Mouse (Mus musculus) MEL (cell line): Measurements from ENCODE around the gene Lrriq4. TPM values are rescaled to one million over a fixed set of nuclear protein-coding genes. Genes with fewer than 3 reads are reported as not detected.
A peak's percentile ranks its signal among the peaks of the same experiment; 100 is the strongest.

ENCODE experiments used
- DNase-seq: peaks from one replicate; pipeline ENCODE4 v3.0.0; 2011; ENCODE audit warnings: low read depth, low spot score
- H3K27ac ChIP-seq: 2 replicates; pipeline ENCODE4 v1.5.1; 2012; ENCODE audit warnings: low read depth, mild to moderate bottlenecking, control low read depth, low read length, moderate library complexity; ENCODE audit not compliant: control insufficient read depth
- H3K27me3 ChIP-seq, 2 experiments: fragments of 150-350 bp in 1 of 2; sonication (generic) in 1 of 2; 2 replicates each; pipeline ENCODE4 v1.6.1; 2012; ENCODE audit warnings: low read length in 2 of 2, mild to moderate bottlenecking in 2 of 2, improper control_type of control experiment in 1 of 2, moderate library complexity in 1 of 2; ENCODE audit not compliant: insufficient read depth in 2 of 2, control insufficient read depth in 1 of 2
- H3K36me3 ChIP-seq, 2 experiments: 2 replicates each; pipeline ENCODE4 v1.6.1; 2012 to 2014; ENCODE audit warnings: low read length in 2 of 2, improper control_type of control experiment in 1 of 2, inconsistent platforms in 1 of 2, mild to moderate bottlenecking in 1 of 2; ENCODE audit not compliant: insufficient read depth in 2 of 2, control insufficient read depth in 1 of 2
- H3K4me1 ChIP-seq, 2 experiments: fragments of 150-350 bp in 1 of 2; sonication (generic) in 1 of 2; 2 replicates each; pipeline ENCODE4 v1.6.1; 2012; ENCODE audit warnings: low read length in 2 of 2, improper control_type of control experiment in 1 of 2, mild to moderate bottlenecking in 1 of 2; ENCODE audit not compliant: insufficient read depth in 2 of 2, control insufficient read depth in 1 of 2
- H3K4me3 ChIP-seq, 2 experiments: fragments of 150-350 bp in 1 of 2; sonication (generic) in 1 of 2; 2 replicates each; pipeline ENCODE4 v1.5.1; 2012; ENCODE audit warnings: low read depth in 2 of 2, low read length in 2 of 2, mild to moderate bottlenecking in 2 of 2, moderate library complexity in 2 of 2, control low read depth in 1 of 2, improper control_type of control experiment in 1 of 2; ENCODE audit not compliant: control insufficient read depth in 1 of 2, insufficient read depth in 1 of 2
- H3K79me2 ChIP-seq: 2 replicates; pipeline ENCODE4 v1.6.1; 2012; ENCODE audit warnings: mild to moderate bottlenecking, low read length, moderate library complexity; ENCODE audit not compliant: control insufficient read depth, poor library complexity, insufficient read depth
- H3K9ac ChIP-seq: 2 replicates; pipeline ENCODE4 v1.6.1; 2012; ENCODE audit warnings: low read depth, mild to moderate bottlenecking, control low read depth, low read length, moderate library complexity; ENCODE audit not compliant: control insufficient read depth, poor library complexity, severe bottlenecking
- H3K9me3 ChIP-seq: fragments of 150-350 bp; sonication (generic); replicated peaks from 2 replicates; pipeline ENCODE4 v1.6.1; 2012; ENCODE audit warnings: mild to moderate bottlenecking, low read length, improper control_type of control experiment, moderate library complexity; ENCODE audit not compliant: insufficient read depth
- BHLHE40 ChIP-seq: IDR thresholded peaks from 2 replicates; pipeline ENCODE4 v1.6.1; 2012; ENCODE audit warnings: low read depth, mild to moderate bottlenecking, inconsistent platforms, low read length, improper control_type of control experiment, borderline replicate concordance
- CHD1 ChIP-seq: IDR thresholded peaks from 2 replicates; pipeline ENCODE4 v1.6.1; 2012; ENCODE audit warnings: low read depth, mild to moderate bottlenecking, inconsistent platforms, low read length, improper control_type of control experiment
- CHD2 ChIP-seq: IDR thresholded peaks from 2 replicates; pipeline ENCODE4 v1.6.1; 2011; ENCODE audit warnings: low read length, improper control_type of control experiment
- CTCF ChIP-seq, 3 experiments: IDR thresholded peaks in 2 of 3; conservative IDR thresholded peaks in 1 of 3; 2 replicates each; pipeline ENCODE4 v1.5.1; 2011 to 2012; ENCODE audit warnings: low read length in 3 of 3, low read depth in 2 of 3, mild to moderate bottlenecking in 2 of 3, improper control_type of control experiment in 1 of 3, inconsistent platforms in 1 of 3, mixed read lengths in 1 of 3, moderate library complexity in 1 of 3; ENCODE audit not compliant: control insufficient read depth in 1 of 3, insufficient read depth in 1 of 3, poor library complexity in 1 of 3, severe bottlenecking in 1 of 3
- ELF1 ChIP-seq: IDR thresholded peaks from 2 replicates; pipeline ENCODE4 v1.6.1; 2014; ENCODE audit warnings: low read depth, mild to moderate bottlenecking, inconsistent platforms, low read length, improper control_type of control experiment, moderate library complexity
- EP300 ChIP-seq, 2 experiments: IDR thresholded peaks; 2 replicates each; pipeline ENCODE4 v1.6.1; 2011; ENCODE audit warnings: improper control_type of control experiment in 2 of 2, low read length in 2 of 2, low read depth in 1 of 2, mild to moderate bottlenecking in 1 of 2
- ETS1 ChIP-seq: IDR thresholded peaks from 2 replicates; pipeline ENCODE4 v1.6.1; 2012; ENCODE audit warnings: low read depth, mild to moderate bottlenecking, inconsistent platforms, low read length, improper control_type of control experiment, moderate library complexity
- GABPA ChIP-seq: IDR thresholded peaks from 2 replicates; pipeline ENCODE4 v1.6.1; 2012; ENCODE audit warnings: low read depth, mild to moderate bottlenecking, inconsistent platforms, low read length, improper control_type of control experiment, moderate library complexity
- GATA1 ChIP-seq: IDR thresholded peaks from 2 replicates; pipeline ENCODE4 v1.6.1; 2011; ENCODE audit warnings: low read depth, low read length, improper control_type of control experiment
- HCFC1 ChIP-seq: IDR thresholded peaks from 2 replicates; pipeline ENCODE4 v1.6.1; 2012; ENCODE audit warnings: low read depth, mild to moderate bottlenecking, inconsistent platforms, low read length, improper control_type of control experiment, moderate library complexity
- JUND ChIP-seq: IDR thresholded peaks from 2 replicates; pipeline ENCODE4 v1.6.1; 2011; ENCODE audit warnings: low read depth, mild to moderate bottlenecking, improper control_type of control experiment, low read length
- MAFK ChIP-seq: IDR thresholded peaks from 2 replicates; pipeline ENCODE4 v1.6.1; 2011; ENCODE audit warnings: low read depth, mild to moderate bottlenecking, low read length, improper control_type of control experiment, borderline replicate concordance
- MAX ChIP-seq: IDR thresholded peaks from 2 replicates; pipeline ENCODE4 v1.6.1; 2011; ENCODE audit warnings: low read length, improper control_type of control experiment
- MAZ ChIP-seq: IDR thresholded peaks from 2 replicates; pipeline ENCODE4 v1.6.1; 2012; ENCODE audit warnings: low read depth, mild to moderate bottlenecking, inconsistent platforms, low read length, improper control_type of control experiment
- MEF2A ChIP-seq: IDR thresholded peaks from 2 replicates; pipeline ENCODE4 v1.6.1; 2014; ENCODE audit warnings: low read depth, mild to moderate bottlenecking, inconsistent platforms, low read length, improper control_type of control experiment; ENCODE audit not compliant: poor library complexity, insufficient replicate concordance, severe bottlenecking; ENCODE audit errors: extremely low read depth
- MXI1 ChIP-seq: IDR thresholded peaks from 2 replicates; pipeline ENCODE4 v1.6.1; 2011; ENCODE audit warnings: mild to moderate bottlenecking, low read depth, low read length, improper control_type of control experiment
- MYB ChIP-seq: IDR thresholded peaks from 2 replicates; pipeline ENCODE4 v1.6.1; 2011; ENCODE audit warnings: mild to moderate bottlenecking, low read depth, low read length, improper control_type of control experiment
- NELFE ChIP-seq: IDR thresholded peaks from 2 replicates; pipeline ENCODE4 v1.6.1; 2011; ENCODE audit warnings: low read depth, low read length, improper control_type of control experiment
- NRF1 ChIP-seq: IDR thresholded peaks from 2 replicates; pipeline ENCODE4 v1.6.1; 2014; ENCODE audit warnings: low read depth, mild to moderate bottlenecking, inconsistent platforms, low read length, improper control_type of control experiment, moderate library complexity; ENCODE audit not compliant: poor library complexity, insufficient read depth, severe bottlenecking
- POLR2A ChIP-seq, 2 experiments: IDR thresholded peaks; 2 replicates each; pipeline ENCODE4 v1.6.1; 2011 to 2012; ENCODE audit warnings: low read length in 2 of 2, mild to moderate bottlenecking in 2 of 2, control low read depth in 1 of 2, improper control_type of control experiment in 1 of 2, low read depth in 1 of 2, moderate library complexity in 1 of 2; ENCODE audit not compliant: control insufficient read depth in 1 of 2, insufficient read depth in 1 of 2, poor library complexity in 1 of 2
- POLR2AphosphoS2 ChIP-seq: IDR thresholded peaks from 2 replicates; pipeline ENCODE4 v1.6.1; 2011; ENCODE audit warnings: low read length, improper control_type of control experiment
- POLR2AphosphoS5 ChIP-seq: IDR thresholded peaks from 2 replicates; pipeline ENCODE4 v1.6.1; 2012; ENCODE audit warnings: low read depth, borderline replicate concordance, mild to moderate bottlenecking, inconsistent platforms, low read length, moderate library complexity, mixed read lengths
- SIN3A ChIP-seq: IDR thresholded peaks from 2 replicates; pipeline ENCODE4 v1.6.1; 2012; ENCODE audit warnings: low read length, improper control_type of control experiment, inconsistent platforms
- SMC3 ChIP-seq: IDR thresholded peaks from 2 replicates; pipeline ENCODE4 v1.6.1; 2011; ENCODE audit warnings: low read depth, low read length, improper control_type of control experiment
- TBP ChIP-seq: IDR thresholded peaks from 2 replicates; pipeline ENCODE4 v1.8.0; 2011; ENCODE audit warnings: low read depth, low read length, improper control_type of control experiment
- UBTF ChIP-seq: IDR thresholded peaks from 2 replicates; pipeline ENCODE4 v1.6.1; 2012; ENCODE audit warnings: low read depth, mild to moderate bottlenecking, inconsistent platforms, low read length, improper control_type of control experiment, moderate library complexity, borderline replicate concordance; ENCODE audit not compliant: insufficient read depth
- ZC3H11A ChIP-seq: IDR thresholded peaks from 2 replicates; pipeline ENCODE4 v1.6.1; 2012; ENCODE audit warnings: low read depth, mild to moderate bottlenecking, inconsistent platforms, low read length, improper control_type of control experiment
- ZKSCAN1 ChIP-seq: IDR thresholded peaks from 2 replicates; pipeline ENCODE4 v1.6.1; 2012; ENCODE audit warnings: low read depth, mild to moderate bottlenecking, inconsistent platforms, low read length, improper control_type of control experiment, moderate library complexity
- ZMIZ1 ChIP-seq: IDR thresholded peaks from 2 replicates; pipeline ENCODE4 v1.6.1; 2012; ENCODE audit warnings: low read depth, mild to moderate bottlenecking, inconsistent platforms, low read length, improper control_type of control experiment, moderate library complexity
- ZNF384 ChIP-seq: IDR thresholded peaks from 2 replicates; pipeline ENCODE4 v1.6.1; 2012; ENCODE audit warnings: low read depth, mild to moderate bottlenecking, inconsistent platforms, low read length, improper control_type of control experiment
- polyA plus RNA-seq, 2 experiments: library from polyadenylated mRNA; stranded (reverse) in 1 of 2; unstranded in 1 of 2; fragments of >175 nt in 1 of 2; fragments of >200 nt in 1 of 2; gene quantifications; 2 replicates each; pipeline versions ENCODE4 v1.2.1 to v1.2.4; 2012; ENCODE audit warnings: low replicate concordance in 2 of 2, low read depth in 1 of 2; ENCODE audit not compliant: insufficient read length in 2 of 2, insufficient read depth in 1 of 2, missing spikeins in 1 of 2
- total RNA-seq: library from RNA; depleted of rRNA; stranded (reverse); fragments of 300-350 nt; gene quantifications from 2 replicates; pipeline ENCODE4 v1.2.3, GENCODE M21; 2012

The Lrriq4 gene
- total and polyA plus RNA-seq, 3 experiments = not detected

DNA sequence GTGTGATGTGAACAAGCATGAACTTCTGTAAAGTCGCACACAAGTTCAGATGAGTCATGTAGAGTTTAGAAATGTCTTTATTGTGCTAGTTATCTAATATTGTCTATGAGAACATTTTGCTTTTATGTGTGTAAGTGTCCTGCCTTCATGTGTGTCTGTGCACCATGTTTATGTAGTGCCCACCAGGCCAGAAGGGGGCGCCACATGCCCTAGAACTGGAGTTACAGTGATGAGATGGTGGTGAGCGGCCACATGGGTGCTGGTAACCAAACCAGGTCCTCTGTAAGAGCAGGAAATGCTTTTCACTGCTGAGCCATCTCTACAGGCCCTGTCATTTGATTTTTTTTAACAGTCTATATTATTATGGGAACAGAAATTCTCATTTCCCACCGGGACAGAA is 8.7 kb upstream of the Lrriq4 start (continued):
- TF ChIP-seq MEF2A (no peak), ELF1 (no peak), MAFK (no peak), GABPA (no peak), ZMIZ1 (no peak), ZC3H11A (no peak), SIN3A (no peak), EP300 (IDR thresholded peaks at IDR 0.05; ENCODE audit: low read depth in 1 of 2, low read length in 2 of 2) (no peak), ZKSCAN1 (no peak)

DNA sequence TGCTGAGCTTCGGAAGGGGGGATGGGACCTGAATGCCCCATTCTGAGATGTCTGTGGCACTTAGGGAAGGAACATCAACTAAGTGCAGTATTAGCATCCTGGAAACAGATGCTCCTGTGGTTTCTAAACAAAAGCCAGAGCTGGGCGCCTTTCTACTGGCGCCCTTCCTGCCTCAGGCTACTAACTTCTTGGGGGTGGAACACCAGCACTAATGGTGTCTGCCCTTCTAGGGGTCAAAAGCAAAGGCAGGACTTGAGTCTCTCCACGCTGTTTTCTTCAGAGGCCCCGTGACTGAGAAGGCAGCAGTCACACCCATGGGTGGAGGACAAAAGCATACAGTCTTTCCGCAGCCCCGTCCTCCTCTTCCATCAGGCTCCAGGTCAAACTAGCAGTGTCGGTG is 2.5 kb downstream of the Lrriq4 start:
- TF ChIP-seq CHD2 (no peak), ZNF384 (no peak), POLR2AphosphoS2 (no peak), GABPA (no peak), MAZ (no peak), POLR2AphosphoS5 (no peak), MXI1 (no peak), GATA1 (no peak), BHLHE40 (no peak), SIN3A (no peak), HCFC1 (no peak)
- no peaks in the 10 kb centered on the region; a peak in 1 of 4 replicates for H3K27me3 ChIP-seq
- no peak overlapping the region for H3K9ac ChIP-seq
- H3K36me3 ChIP-seq = no peaks in the 10 kb centered on the region
- no peaks in the 10 kb centered on the region for H3K9me3 ChIP-seq
- H3K79me2 ChIP-seq = no peaks in the 10 kb centered on the region
- no peak for DNase-seq
- H3K27ac ChIP-seq = no peak overlapping the region
- H3K4me3 ChIP-seq = no peak overlapping the region
- no peaks in the 10 kb centered on the region for H3K4me1 ChIP-seq

DNA sequence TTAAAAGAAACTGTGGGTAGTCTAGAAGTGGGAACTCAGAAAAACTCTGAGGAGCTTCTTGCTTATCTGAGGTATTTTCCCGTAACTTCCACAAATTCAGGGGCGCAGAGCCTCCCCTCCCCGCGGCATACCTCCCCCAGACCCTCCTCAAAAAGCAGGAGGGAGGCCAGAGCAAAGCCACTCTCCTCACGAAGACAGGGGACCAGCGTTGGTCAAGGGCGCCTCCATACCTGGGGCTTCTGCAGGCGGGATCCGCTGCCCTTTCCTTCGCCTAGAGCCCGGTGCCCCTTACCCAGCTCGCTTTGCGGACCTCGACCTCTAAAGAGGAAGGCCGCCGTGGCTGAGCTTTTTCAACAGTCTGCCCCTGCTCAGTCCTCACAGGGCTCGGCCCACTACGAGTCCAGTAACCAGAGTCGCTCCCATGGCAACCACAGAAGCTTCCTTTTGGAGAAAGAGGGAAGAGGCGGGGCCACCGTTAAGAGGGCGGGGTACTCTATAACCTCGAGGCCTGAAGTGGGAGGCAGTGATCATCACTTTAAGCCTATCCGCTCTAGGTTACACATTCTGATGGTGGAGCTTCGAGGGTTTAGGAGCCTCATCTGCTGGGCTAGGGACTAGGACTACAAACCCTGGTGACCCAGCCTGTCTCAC is 3.3 kb downstream of the Lrriq4 start, which contains the start of gene Lrrc34:
Gene Lrrc34, minus strand, starts transcription at position 430 of the 651 bp plus-strand sequence.
- TF ChIP-seq TBP (no peak), CHD1 (no peak), MAX (no peak), ETS1 (no peak), NRF1 (no peak), MYB (no peak), POLR2AphosphoS2 (no peak), SMC3 (no peak), CTCF (IDR thresholded peaks at IDR 0.05 in 2 of 3, conservative IDR thresholded peaks at IDR 0.05 in 1 of 3; ENCODE audit: control insufficient read depth in 1 of 3, insufficient read depth in 1 of 3, low read depth in 2 of 3, low read length in 3 of 3, poor library complexity in 1 of 3, severe bottlenecking in 1 of 3) (no peak), JUND (no peak), ZC3H11A (no peak), ZMIZ1 (no peak), SIN3A (no peak), MAFK (no peak), NELFE (no peak), ZKSCAN1 (no peak), UBTF (no peak), POLR2A (IDR thresholded peaks at IDR 0.05; ENCODE audit: control insufficient read depth in 1 of 2, insufficient read depth in 1 of 2, low read depth in 1 of 2, low read length in 2 of 2, poor library complexity in 1 of 2) (no peak), ELF1 (no peak)
- H3K4me3 ChIP-seq = no peak within 1 kb of the TSS
- H3K9ac ChIP-seq = no peak within 1 kb of the TSS
- H3K27me3 ChIP-seq = no peaks in the 10 kb centered on the region; a peak in 1 of 4 replicates
- peak; percentile 17 for DNase-seq
- H3K36me3 ChIP-seq = no peaks in the 10 kb centered on the region
- H3K9me3 ChIP-seq = no peaks in the 10 kb centered on the region
- H3K4me1 ChIP-seq = no peaks in the 10 kb centered on the region
- no peaks in the 10 kb centered on the region for H3K79me2 ChIP-seq
- no peak within 1 kb of the TSS for H3K27ac ChIP-seq
